Mouse (Mus musculus) stomach, postnatal 0 days (tissue): Measurements from ENCODE around the gene Ppp2r5d. TPM values are rescaled to one million over a fixed set of nuclear protein-coding genes. Genes with fewer than 3 reads are reported as not detected.

ENCODE experiments used
- ATAC-seq: fragments of 200-750 bp; cut with Nextera tagmentation; 2 replicates; pipeline ENCODE4 v1.8.0; 2017; ENCODE audit not compliant: low FRiP score, low TSS enrichment
- DNase-seq: peaks from one replicate; pipeline ENCODE4 v3.0.0-alpha.2; 2016; ENCODE audit warnings: low spot score
- H3K27ac ChIP-seq: fragments of 300-500 bp; sonication (generic); replicated peaks from 2 replicates; pipeline ENCODE4 v1.5.1; 2014; ENCODE audit warnings: mild to moderate bottlenecking, control low read depth
- H3K27me3 ChIP-seq: fragments of 300-500 bp; sonication (generic); 2 replicates; pipeline ENCODE4 v1.6.1; 2014; ENCODE audit warnings: low read length; ENCODE audit not compliant: control insufficient read depth, insufficient read depth
- H3K36me3 ChIP-seq: fragments of 300-500 bp; sonication (generic); 2 replicates; pipeline ENCODE4 v1.6.1; 2014; ENCODE audit warnings: low read length, mixed read lengths; ENCODE audit not compliant: control insufficient read depth, insufficient read depth
- H3K4me1 ChIP-seq: fragments of 300-500 bp; sonication (generic); replicated peaks from 2 replicates; pipeline ENCODE4 v1.6.1; 2014; ENCODE audit warnings: antibody characterized with exemption; ENCODE audit not compliant: control insufficient read depth, insufficient read depth
- H3K4me2 ChIP-seq: fragments of 300-500 bp; sonication (generic); replicated peaks from 2 replicates; pipeline ENCODE4 v1.6.1; 2014; ENCODE audit warnings: low read depth, mild to moderate bottlenecking, control low read depth, moderate library complexity
- H3K4me3 ChIP-seq: fragments of 300-500 bp; sonication (generic); 2 replicates; pipeline ENCODE4 v1.5.1; 2014; ENCODE audit warnings: low read depth, low read length, control low read depth
- H3K9ac ChIP-seq: fragments of 300-500 bp; sonication (generic); 2 replicates; pipeline ENCODE4 v1.6.1; 2014; ENCODE audit warnings: mild to moderate bottlenecking, low read length, control low read depth, mixed read lengths
- H3K9me3 ChIP-seq: fragments of 300-500 bp; sonication (generic); 2 replicates; pipeline ENCODE4 v1.6.1; 2016; ENCODE audit warnings: low read length; ENCODE audit not compliant: control insufficient read depth
- CTCF ChIP-seq: IDR thresholded peaks from 2 replicates; pipeline ENCODE4 v1.5.1; 2016; ENCODE audit warnings: antibody characterized with exemption, low read depth, mild to moderate bottlenecking, moderate library complexity
- EP300 ChIP-seq: optimal IDR thresholded peaks from 2 replicates; pipeline ENCODE3; 2016; ENCODE audit warnings: antibody characterized with exemption
- WGBS: fragments of 180-500 bp; shearing (Covaris S2); extraction: QIAGEN DNeasy Blood & Tissue Kit; methylation state at CpG from one replicate; pipeline ENCODE4 v1.1.7; 2014; 5-methylcytosine and 5-hydroxymethylcytosine counted together
- polyA plus RNA-seq: library from polyadenylated mRNA; unstranded; fragments of >200 nt; fragmentation: Nextera tagmentation; extraction: Ambion mirVana; gene quantifications from 2 replicates; pipeline ENCODE4 v1.2.1, GENCODE M21; 2015

Gene Ppp2r5d
- polyA plus RNA-seq, 1 experiment from 2014 or later: 27.2 TPM

GRCm38 (mm10) chr17:46644152-46644805 lies 60.6 kb downstream of the Ppp2r5d start:
- Histone ChIP-seq H3K4me1 (no peaks in the 10 kb centered on the region), H3K9me3 (no peaks in the 10 kb centered on the region), H3K27me3 (no peaks in the 10 kb centered on the region), H3K36me3 (peaks cover 15% of the 10 kb centered on the region; the same call in 1 of the 2 replicates), H3K9ac (peak overlapping the region; percentile 74), H3K4me3 (peak overlapping the region; percentile 60), H3K4me2 (peak overlapping the region; percentile 95), H3K27ac (peak overlapping the region; percentile 91)
- ATAC-seq (no peak), DNase-seq (no peak)
- 83% methylated on average over 12 of the region's 12 CpGs for WGBS
- no peak for TF ChIP-seq EP300
- TF ChIP-seq CTCF: no peak

GRCm38 (mm10) chr17:46642060-46642459 lies 62.9 kb downstream of the Ppp2r5d start:
- ATAC-seq (no peak), DNase-seq (no peak)
- no peak for TF ChIP-seq EP300
- no peak for TF ChIP-seq CTCF
- Histone ChIP-seq H3K27me3 (no peaks in the 10 kb centered on the region), H3K27ac (no peak overlapping the region), H3K4me2 (no peak overlapping the region), H3K9ac (no peak overlapping the region), H3K4me3 (no peak overlapping the region), H3K4me1 (no peaks in the 10 kb centered on the region), H3K9me3 (no peaks in the 10 kb centered on the region), H3K36me3 (peaks cover 15% of the 10 kb centered on the region; the same call in 1 of the 2 replicates)
- 87% methylated on average over 17 of the region's 17 CpGs for WGBS

- H3K27me3 ChIP-seq: no peaks in the 10 kb centered on the region
- H3K4me2 ChIP-seq: no peak overlapping the region
- H3K9ac ChIP-seq: no peak overlapping the region
- no peaks in the 10 kb centered on the region for H3K9me3 ChIP-seq
- H3K36me3 ChIP-seq: peaks cover 15% of the 10 kb centered on the region; the same call in 1 of the 2 replicates
- TF ChIP-seq EP300 (no peak), CTCF (no peak)
- ATAC-seq (no peak), DNase-seq (no peak)
- H3K4me3 ChIP-seq: no peak overlapping the region
- no peaks in the 10 kb centered on the region for H3K4me1 ChIP-seq
- 82% methylated on average over 9 of the region's 9 CpGs for WGBS
- H3K27ac ChIP-seq: no peak overlapping the region
Measured at GRCm38 (mm10) chr17:46639929-46640328, 65.0 kb downstream of the Ppp2r5d start.

GRCm38 (mm10) chr17:46636831-46637523 lies 67.9 kb downstream of the Ppp2r5d start:
- TF ChIP-seq CTCF (peak; percentile 87), EP300 (no peak)
- Histone ChIP-seq H3K4me1 (no peaks in the 10 kb centered on the region), H3K9me3 (no peaks in the 10 kb centered on the region), H3K27me3 (no peaks in the 10 kb centered on the region), H3K36me3 (peaks cover 17% of the 10 kb centered on the region), H3K9ac (no peak overlapping the region), H3K27ac (no peak overlapping the region), H3K4me3 (no peak overlapping the region), H3K4me2 (0 out of 2 replicates have a peak overlapping the region, but pooled peaks have one; percentile 18)
- 16% methylated on average over 15 of the region's 15 CpGs for WGBS
- peak; percentile 67 for DNase-seq
- ATAC-seq: peak; percentile 24; the same call in 1 of the 2 replicates

Other genes with a start within 250 kb of the Ppp2r5d start
- gene Ttbk1, start 217.4 kb downstream of the Ppp2r5d start, polyA plus RNA-seq: 0.13 and 0.15 TPM in 2 replicates
- gene Dnph1, start 208.4 kb downstream of the Ppp2r5d start, polyA plus RNA-seq: 23.8 and 24.7 TPM in 2 replicates
- gene Cul9, start 158.7 kb downstream of the Ppp2r5d start, polyA plus RNA-seq: 1.9 and 2.6 TPM in 2 replicates
- gene Srf, start 148.9 kb downstream of the Ppp2r5d start, polyA plus RNA-seq: 3.7 and 4.3 TPM in 2 replicates
- gene Ptk7, start 75.6 kb downstream of the Ppp2r5d start, polyA plus RNA-seq: 29.4 and 32.1 TPM in 2 replicates
- gene Klc4, start 59.1 kb downstream of the Ppp2r5d start, polyA plus RNA-seq: 34.5 and 34.8 TPM in 2 replicates
- gene Mrpl2, start 58.9 kb downstream of the Ppp2r5d start, polyA plus RNA-seq: 96.4 and 98.8 TPM in 2 replicates
- gene Cul7, start 54.8 kb downstream of the Ppp2r5d start, polyA plus RNA-seq: 12.9 and 14.0 TPM in 2 replicates
- 37.2 and 38.1 TPM in 2 replicates for gene Rrp36, start 30.8 kb downstream of the Ppp2r5d start, polyA plus RNA-seq
- gene Mea1, start 26.3 kb downstream of the Ppp2r5d start, polyA plus RNA-seq: 142 and 146 TPM in 2 replicates
- gene Klhdc3, start 24.2 kb downstream of the Ppp2r5d start, polyA plus RNA-seq: 73.7 and 75.0 TPM in 2 replicates
- 9.8 and 11.8 TPM in 2 replicates for gene Pex6, start 6.4 kb upstream of the Ppp2r5d start, polyA plus RNA-seq
- 2.1 and 3.1 TPM in 2 replicates for gene Gnmt, start 24.1 kb upstream of the Ppp2r5d start, polyA plus RNA-seq
- gene Cnpy3, start 47.1 kb upstream of the Ppp2r5d start, polyA plus RNA-seq: 39.0 and 39.9 TPM in 2 replicates
- gene Ptcra, start 58.6 kb upstream of the Ppp2r5d start, polyA plus RNA-seq: 0.50 TPM in 2 replicates
- 113 and 117 TPM in 2 replicates for gene 2310039H08Rik, start 67.5 kb upstream of the Ppp2r5d start, polyA plus RNA-seq
- 93.7 and 95.0 TPM in 2 replicates for gene Rpl7l1, start 77.6 kb upstream of the Ppp2r5d start, polyA plus RNA-seq
- 2.3 and 2.8 TPM in 2 replicates for gene Bicral, start 153.4 kb upstream of the Ppp2r5d start, polyA plus RNA-seq
- gene Tbcc, start 185.6 kb upstream of the Ppp2r5d start, polyA plus RNA-seq: 42.2 and 45.5 TPM in 2 replicates
- gene Prph2, start 205.3 kb upstream of the Ppp2r5d start, polyA plus RNA-seq: not detected in 2 replicates